Mouse (Mus musculus): Measurements from ENCODE around the gene Tmc5.

The Tmc5 gene

GRCm38 (mm10) chr7:118610721-118611120 is 13.6 kb downstream of the Tmc5 start:
- no peak for DNase-seq (ENCODE audit: low read depth, low spot score)

- DNase-seq (ENCODE audit: low read depth, low spot score) = no peak
Observed at GRCm38 (mm10) chr7:118611185-118611749, 14.2 kb downstream of the Tmc5 start.

GRCm38 (mm10) chr7:118611933-118612332 is 14.8 kb downstream of the Tmc5 start:
- DNase-seq (ENCODE audit: low read depth, low spot score) = no peak

DNA sequence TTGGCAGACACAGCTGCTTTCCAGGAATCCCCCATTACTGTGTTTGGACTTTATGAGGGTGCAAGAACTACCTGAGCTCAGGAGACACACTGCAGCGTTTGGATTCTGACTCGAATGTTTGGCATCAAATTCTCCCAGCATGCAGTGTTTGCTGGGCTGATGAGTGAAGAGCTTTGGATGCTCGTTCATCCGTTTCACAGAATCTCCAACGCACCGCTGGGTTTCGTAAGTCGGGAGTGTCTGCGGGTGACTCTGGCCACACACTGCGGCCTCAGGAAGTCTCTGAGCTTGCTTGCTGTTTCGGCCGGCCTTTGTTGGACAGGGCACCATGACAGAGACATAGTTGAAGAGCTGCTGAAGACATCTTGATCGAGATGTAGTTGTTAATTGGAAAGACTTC is 17.0 kb downstream of the Tmc5 start:
- DNase-seq (ENCODE audit: low read depth, low spot score) = no peak

- DNase-seq (ENCODE audit: low read depth, low spot score) = no peak
Observed at GRCm38 (mm10) chr7:118618104-118618503, 21.0 kb downstream of the Tmc5 start.

- DNase-seq (ENCODE audit: low read depth, low spot score) = no peak
Observed at GRCm38 (mm10) chr7:118620243-118620906, 23.3 kb downstream of the Tmc5 start.

DNA sequence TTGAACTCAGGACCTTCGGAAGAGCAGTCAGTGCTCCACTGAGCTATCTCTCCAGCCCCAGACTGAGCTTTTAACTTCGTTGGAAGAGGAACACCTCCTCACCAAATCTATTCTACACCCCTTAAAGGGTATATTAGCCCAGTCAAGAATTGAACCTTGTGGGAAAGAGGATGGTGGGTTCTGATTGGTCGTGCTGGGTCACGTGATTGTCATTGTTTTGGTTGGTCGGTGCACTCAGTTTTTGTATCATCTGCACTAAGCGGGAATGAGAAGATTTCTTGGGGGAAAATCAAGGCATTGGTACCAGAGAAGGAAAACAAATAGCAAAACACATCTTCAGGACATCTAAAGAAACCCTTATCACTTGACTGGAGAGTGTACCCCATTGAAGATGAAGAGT is 24.0 kb downstream of the Tmc5 start:
- no peak for DNase-seq (ENCODE audit: low read depth, low spot score)

DNA sequence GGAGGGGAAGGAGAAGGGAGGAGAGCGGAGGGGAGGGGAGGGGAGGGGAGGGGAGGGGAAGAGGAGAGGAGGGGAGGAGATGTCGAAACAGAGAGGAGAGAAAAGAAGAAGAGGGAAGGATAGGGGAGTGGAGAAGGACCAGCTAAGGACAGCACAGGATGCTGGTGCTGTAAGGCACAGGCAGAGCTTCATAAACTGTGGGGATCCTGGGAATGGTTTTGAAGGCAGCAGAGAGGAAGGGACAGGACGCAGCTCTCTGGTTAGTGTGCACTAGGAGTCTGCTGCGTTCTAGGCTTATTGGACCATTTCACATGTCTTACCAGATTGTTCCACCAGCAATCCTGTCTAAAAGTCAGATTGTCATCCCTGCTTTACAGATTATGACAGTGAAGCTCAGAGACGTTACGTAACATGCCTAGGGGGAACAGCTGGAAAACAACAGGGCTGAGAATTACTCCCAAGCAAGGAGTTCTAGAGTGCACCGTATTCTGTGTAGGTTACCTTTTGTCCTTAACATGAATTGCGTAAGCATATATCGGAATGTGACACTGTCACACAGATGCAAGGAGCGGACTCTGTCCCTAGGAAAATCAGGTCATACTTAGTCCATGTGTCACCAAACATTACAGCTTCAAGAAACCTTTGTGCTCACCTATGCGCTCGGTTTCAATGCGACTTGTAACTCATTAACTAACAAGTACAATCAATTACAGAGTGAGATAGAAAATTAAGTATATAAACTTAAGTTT is 30.6 kb downstream of the Tmc5 start:
- no peak for DNase-seq (ENCODE audit: low read depth, low spot score)

DNA sequence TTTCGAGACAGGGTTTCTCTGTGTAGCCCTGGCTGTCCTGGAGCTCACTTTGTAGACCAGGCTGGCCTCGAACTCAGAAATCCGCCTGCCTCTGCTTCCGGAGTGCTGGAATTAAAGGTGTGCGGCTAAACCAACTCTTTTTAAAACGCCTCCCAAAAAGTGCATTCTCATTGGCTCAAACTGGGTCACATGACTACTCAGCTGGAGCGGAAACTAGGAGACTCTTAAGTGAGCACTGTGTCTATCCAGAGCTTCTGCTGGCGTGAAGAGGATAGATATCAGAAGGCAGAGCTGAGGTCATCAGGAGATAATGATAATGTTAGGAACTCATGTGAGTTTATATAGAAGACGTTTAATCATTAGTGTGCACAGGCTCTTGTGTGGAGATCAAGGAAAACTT is 36.0 kb downstream of the Tmc5 start:
- no peak for DNase-seq (ENCODE audit: low read depth, low spot score)

- DNase-seq (ENCODE audit: low read depth, low spot score) = no peak
Observed at GRCm38 (mm10) chr7:118633951-118634350, 36.9 kb downstream of the Tmc5 start.

DNA sequence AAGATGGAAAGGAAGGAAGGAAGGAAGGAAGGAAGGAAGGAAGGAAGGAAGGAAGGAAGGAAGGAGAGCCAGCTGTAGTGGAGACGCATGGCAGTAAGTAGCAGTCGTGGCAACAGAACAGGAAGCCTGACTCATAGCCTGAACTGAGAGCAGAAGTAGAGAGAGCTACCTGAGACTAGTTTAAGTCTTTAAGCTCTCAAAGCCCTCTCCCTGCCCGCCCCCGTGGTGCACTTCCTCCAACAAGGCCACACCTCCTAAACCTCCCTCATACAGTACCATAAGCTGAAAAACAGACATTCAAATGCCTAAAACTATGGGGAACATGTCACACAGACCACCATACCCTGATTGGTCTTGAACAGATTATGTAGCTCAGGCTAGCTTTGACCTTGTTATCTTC is 40.4 kb downstream of the Tmc5 start:
- no peak for DNase-seq (ENCODE audit: low read depth, low spot score)

GRCm38 (mm10) chr7:118646237-118646636 is 49.1 kb downstream of the Tmc5 start:
- no peak for DNase-seq (ENCODE audit: low read depth, low spot score)

GRCm38 (mm10) chr7:118649328-118649727 is 52.2 kb downstream of the Tmc5 start:
- no peak for DNase-seq (ENCODE audit: low read depth, low spot score)

- no peak for DNase-seq (ENCODE audit: low read depth, low spot score)
Observed at GRCm38 (mm10) chr7:118650119-118650518, 53.0 kb downstream of the Tmc5 start.

GRCm38 (mm10) chr7:118650891-118651290 is 53.8 kb downstream of the Tmc5 start:
- DNase-seq (ENCODE audit: low read depth, low spot score) = no peak

DNA sequence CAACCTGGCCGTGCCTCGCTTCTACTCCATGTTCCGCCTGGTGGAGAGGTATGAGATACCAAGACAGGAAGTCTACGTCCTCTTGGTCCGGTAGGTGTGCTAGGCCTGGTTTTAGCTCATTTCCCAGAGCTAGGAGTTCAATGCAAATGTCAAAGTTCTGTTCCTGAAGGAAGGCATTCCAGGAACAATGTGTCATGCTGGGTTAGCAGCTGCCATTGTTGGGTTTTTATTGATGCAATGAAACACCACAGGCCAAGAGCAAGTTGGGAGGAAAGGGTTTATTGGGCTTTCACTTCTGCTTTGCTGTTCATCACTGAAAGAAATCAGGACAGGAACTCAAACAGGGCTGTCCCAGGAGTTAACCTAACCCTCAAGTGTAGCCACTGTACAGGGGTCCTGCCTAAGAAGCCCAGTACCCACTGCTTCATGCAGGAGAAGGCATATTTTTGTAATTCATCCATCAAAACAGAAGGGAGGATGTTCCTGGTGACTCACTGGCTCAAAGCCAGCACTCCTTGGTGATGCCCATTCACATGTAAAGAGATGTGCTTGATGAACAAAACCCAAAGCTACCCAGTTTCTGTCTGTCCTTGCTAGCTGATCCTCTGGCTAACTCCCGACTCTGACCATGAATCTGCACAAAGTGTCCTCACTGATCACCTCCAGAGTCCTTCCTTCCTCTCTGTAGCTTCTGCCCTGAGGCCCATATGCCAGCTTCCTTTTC is 55.6 kb downstream of the Tmc5 start:
- DNase-seq (ENCODE audit: low read depth, low spot score) = no peak

DNA sequence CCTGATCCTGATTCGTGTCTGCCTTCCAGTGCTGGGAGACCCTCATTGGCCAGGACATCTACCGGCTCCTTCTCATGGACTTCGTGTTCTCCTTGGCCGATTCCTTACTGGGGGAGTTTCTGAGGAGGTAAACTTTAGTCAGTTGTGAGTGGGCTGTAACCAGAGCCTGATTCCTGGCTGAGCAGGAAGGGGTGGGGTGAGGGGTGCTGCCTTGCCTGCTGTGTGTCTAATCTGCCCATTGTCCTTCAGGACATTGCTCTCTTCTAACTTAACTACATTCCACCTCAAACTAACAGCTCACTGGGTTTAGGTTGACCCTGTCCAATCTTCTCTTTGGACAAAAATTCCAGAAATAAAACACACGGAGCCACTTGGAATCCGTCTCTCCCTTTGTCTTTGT is 59.6 kb downstream of the Tmc5 start:
- no peak for DNase-seq (ENCODE audit: low read depth, low spot score)

DNA sequence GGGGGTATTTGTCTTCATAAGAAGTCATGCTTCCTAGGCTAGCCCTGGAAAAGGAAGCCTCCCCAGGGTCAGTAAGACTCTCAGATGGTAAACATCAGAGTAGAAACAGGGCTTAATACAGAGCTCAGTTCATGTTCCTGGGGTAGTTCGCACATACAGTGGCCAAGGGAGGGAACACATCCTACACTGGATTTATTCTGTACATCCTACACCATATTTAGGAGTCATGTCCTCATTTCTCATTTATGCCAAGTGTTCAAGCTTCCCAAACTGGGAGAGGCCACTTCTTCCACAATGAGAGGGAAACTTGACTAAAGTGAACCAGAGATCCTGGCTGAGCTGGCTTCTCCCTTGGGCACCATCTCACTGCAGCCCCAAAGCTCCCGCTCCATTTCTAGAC is 70.7 kb downstream of the Tmc5 start:
- DNase-seq (ENCODE audit: low read depth, low spot score) = no peak

GRCm38 (mm10) chr7:118670142-118670541 is 73.0 kb downstream of the Tmc5 start:
- no peak for DNase-seq (ENCODE audit: low read depth, low spot score)

- no peak for DNase-seq (ENCODE audit: low read depth, low spot score)
Observed at GRCm38 (mm10) chr7:118676826-118677225, 79.7 kb downstream of the Tmc5 start.

DNA sequence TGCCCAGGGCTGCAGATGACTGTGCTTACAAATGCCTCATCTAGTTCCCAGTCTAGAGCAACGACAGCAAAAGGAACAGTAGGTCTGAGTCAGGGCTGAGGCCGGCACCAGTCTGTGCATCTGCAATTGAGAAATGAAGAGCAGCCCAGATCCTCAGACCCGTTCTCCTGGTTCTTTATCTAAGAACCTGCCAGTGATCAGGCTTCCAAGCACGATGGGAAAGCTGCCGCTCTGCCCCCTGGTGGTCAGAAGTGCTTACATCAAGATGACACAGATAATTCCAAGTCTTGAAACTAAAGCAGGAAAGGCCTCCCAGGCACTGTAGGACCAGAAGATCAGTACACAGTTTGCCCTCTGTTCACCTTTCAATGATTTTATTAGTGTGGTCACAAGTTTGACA is 91.1 kb downstream of the Tmc5 start:
- DNase-seq (ENCODE audit: low read depth, low spot score) = peak; percentile 63

GRCm38 (mm10) chr7:118689088-118689487 is 92.0 kb downstream of the Tmc5 start:
- no peak for DNase-seq (ENCODE audit: low read depth, low spot score)
